Mouse (Mus musculus) forebrain, embryonic 11.5 days (tissue): ENCODE data around the gene Cdx4. TPM values are rescaled to one million over a fixed set of nuclear protein-coding genes. Genes with fewer than 3 reads are reported as not detected.

ENCODE experiments used
- ATAC-seq: fragments of 200-750 bp; cut with Nextera tagmentation; replicated peaks from 2 replicates; pipeline ENCODE4 v1.8.0; 2017; ENCODE audit warnings: moderate TSS enrichment; ENCODE audit not compliant: low FRiP score
- DNase-seq: peaks from one replicate; pipeline ENCODE4 v3.0.0-alpha.2; 2017; ENCODE audit warnings: low spot score
- H3K27ac ChIP-seq: fragments of 300-500 bp; sonication (generic); 2 replicates; pipeline ENCODE4 v1.5.1; 2014; ENCODE audit warnings: low read depth, low read length
- H3K27me3 ChIP-seq: fragments of 300-500 bp; sonication (generic); 2 replicates; pipeline ENCODE4 v1.6.1; 2014; ENCODE audit warnings: mild to moderate bottlenecking, low read length, mixed read lengths; ENCODE audit not compliant: control insufficient read depth, insufficient read depth
- H3K36me3 ChIP-seq: fragments of 300-500 bp; sonication (generic); 2 replicates; pipeline ENCODE4 v1.6.1; 2014; ENCODE audit warnings: mild to moderate bottlenecking, low read length, moderate library complexity, mixed read lengths; ENCODE audit not compliant: control insufficient read depth, insufficient read depth
- H3K4me1 ChIP-seq: fragments of 300-500 bp; sonication (generic); replicated peaks from 2 replicates; pipeline ENCODE4 v1.6.1; 2014; ENCODE audit warnings: low read length, mixed read lengths; ENCODE audit not compliant: control insufficient read depth, insufficient read depth
- H3K4me2 ChIP-seq: fragments of 300-500 bp; sonication (generic); 2 replicates; pipeline ENCODE4 v1.6.1; 2014; ENCODE audit warnings: low read depth, mild to moderate bottlenecking, low read length, moderate library complexity, mixed read lengths; ENCODE audit not compliant: severe bottlenecking
- H3K4me3 ChIP-seq: fragments of 300-500 bp; sonication (generic); 2 replicates; pipeline ENCODE4 v1.5.1; 2014; ENCODE audit warnings: low read depth, low read length
- H3K9ac ChIP-seq: fragments of 300-500 bp; sonication (generic); 2 replicates; pipeline ENCODE4 v1.6.1; 2014; ENCODE audit warnings: low read length
- H3K9me3 ChIP-seq: fragments of 300-500 bp; sonication (generic); 2 replicates; pipeline ENCODE4 v1.6.1; 2016; ENCODE audit warnings: low read length, mixed read lengths; ENCODE audit not compliant: control insufficient read depth
- WGBS: fragments of 180-500 bp; shearing (Covaris S2); extraction: QIAGEN DNeasy Blood & Tissue Kit; methylation state at CpG from one replicate; pipeline ENCODE4 v1.1.7; 2014; 5-methylcytosine and 5-hydroxymethylcytosine counted together
- polyA plus RNA-seq: library from polyadenylated mRNA; unstranded; fragments of >200 nt; fragmentation: Nextera tagmentation; extraction: Ambion mirVana; gene quantifications from 2 replicates; pipeline ENCODE4 v1.2.1, GENCODE M21; 2014

The Cdx4 gene
- polyA plus RNA-seq, 1 experiment from 2014 or later, result not detected

- 85% methylated on average over 6 of the region's 6 CpGs for WGBS
- Histone ChIP-seq H3K9me3 (no peaks in the 10 kb centered on the region), H3K27me3 (peaks cover 15% of the 10 kb centered on the region), H3K36me3 (no peaks in the 10 kb centered on the region), H3K4me2 (no peak overlapping the region), H3K4me1 (no peaks in the 10 kb centered on the region), H3K27ac (no peak overlapping the region), H3K4me3 (no peak overlapping the region), H3K9ac (no peak overlapping the region)
- ATAC-seq (no peak), DNase-seq (no peak)
Measured at GRCm38 (mm10) chrX:103314146-103314545, 7.1 kb upstream of the Cdx4 start.

DNA sequence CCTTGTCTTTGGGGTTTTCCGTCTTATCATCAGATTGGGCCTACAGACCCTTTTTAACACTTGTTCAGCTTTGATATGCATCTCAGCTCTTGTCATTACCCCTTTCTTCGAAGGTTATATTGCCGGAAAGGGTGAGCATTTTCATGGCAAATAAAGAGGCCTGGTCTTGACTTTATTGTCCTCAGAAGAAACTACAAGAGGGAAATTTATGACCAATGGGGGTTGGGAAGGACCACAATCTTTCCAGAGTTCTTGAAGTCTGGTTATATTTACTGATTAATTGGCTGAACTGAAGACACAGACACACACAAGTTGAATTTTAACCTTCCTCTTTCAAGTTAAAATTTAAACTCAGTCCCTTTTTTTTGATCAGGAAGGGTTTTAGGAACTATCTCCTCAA, 4.7 kb downstream of the Cdx4 start:
- Histone ChIP-seq H3K4me3 (no peak overlapping the region), H3K27ac (no peak overlapping the region), H3K9me3 (no peaks in the 10 kb centered on the region), H3K27me3 (peaks cover 46% of the 10 kb centered on the region), H3K36me3 (no peaks in the 10 kb centered on the region), H3K9ac (no peak overlapping the region), H3K4me2 (no peak overlapping the region), H3K4me1 (no peaks in the 10 kb centered on the region)
- ATAC-seq (no peak), DNase-seq (no peak)
- WGBS, result 78% methylated on average over 3 of the region's 3 CpGs

- no peak for DNase-seq
- no peak overlapping the region for H3K4me3 ChIP-seq
- no peak overlapping the region for H3K4me2 ChIP-seq
- H3K9me3 ChIP-seq, result no peaks in the 10 kb centered on the region
- WGBS, result 71% methylated on average over 8 of the region's 8 CpGs
- no peak for ATAC-seq
- H3K4me1 ChIP-seq, result no peaks in the 10 kb centered on the region
- no peak overlapping the region for H3K9ac ChIP-seq
- H3K36me3 ChIP-seq, result no peaks in the 10 kb centered on the region
- H3K27me3 ChIP-seq, result peaks cover 23% of the 10 kb centered on the region
- H3K27ac ChIP-seq, result no peak overlapping the region
Measured at GRCm38 (mm10) chrX:103329386-103329785, 8.2 kb downstream of the Cdx4 start.

GRCm38 (mm10) chrX:103331125-103331858, 10.1 kb downstream of the Cdx4 start:
- Histone ChIP-seq H3K27me3 (peaks cover 22% of the 10 kb centered on the region), H3K4me2 (no peak overlapping the region)

DNA sequence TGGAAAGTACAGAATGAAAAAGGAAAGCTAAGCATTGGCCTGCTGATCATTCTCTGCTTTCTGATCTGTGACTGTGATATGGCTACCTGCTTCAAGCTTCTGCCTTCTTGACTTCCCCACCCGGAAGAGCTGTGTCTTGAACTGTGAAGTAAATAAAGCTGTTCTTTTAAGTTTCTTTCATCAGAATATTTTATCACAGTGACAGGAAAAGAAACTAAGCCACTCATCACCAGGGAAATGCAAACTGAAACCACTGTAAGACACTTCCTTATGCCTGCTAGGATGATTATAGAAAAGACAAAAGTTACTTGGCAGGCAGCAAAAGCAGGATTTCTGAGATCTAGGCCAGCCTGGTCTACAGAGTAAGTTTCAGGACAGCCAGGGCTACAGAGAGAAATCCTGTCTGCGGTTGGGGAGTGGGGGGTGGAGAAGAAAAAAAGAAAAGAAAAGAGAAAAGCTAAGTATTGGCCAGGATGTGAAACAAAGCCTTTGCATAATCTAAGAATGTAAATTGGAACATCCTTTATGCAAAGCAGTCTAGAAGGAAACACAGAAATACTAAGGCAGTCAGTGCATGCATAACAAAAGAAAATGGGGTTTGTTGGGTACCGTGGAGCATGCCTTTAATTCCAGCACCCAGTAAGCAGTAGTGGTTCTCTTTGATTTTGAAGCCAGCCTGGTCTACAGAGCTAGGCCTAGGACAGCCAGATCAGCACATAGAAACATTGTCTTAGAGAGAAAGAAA, 20.3 kb downstream of the Cdx4 start:
- WGBS, result 62% methylated on average over 3 of the region's 3 CpGs
- ATAC-seq, result no peak
- H3K27me3 ChIP-seq, result peaks cover 16% of the 10 kb centered on the region

More at GRCm38 (mm10) chrX:103331125-103331858, 10.1 kb downstream of the Cdx4 start:
- H3K27ac ChIP-seq, result no peak overlapping the region
- H3K4me1 ChIP-seq, result no peaks in the 10 kb centered on the region
- DNase-seq (no peak), ATAC-seq (no peak)
- 81% methylated on average over 5 of the region's 5 CpGs for WGBS
- H3K9me3 ChIP-seq, result no peaks in the 10 kb centered on the region
- H3K9ac ChIP-seq, result no peak overlapping the region
- no peak overlapping the region for H3K4me3 ChIP-seq
- no peaks in the 10 kb centered on the region for H3K36me3 ChIP-seq

GRCm38 (mm10) chrX:103355784-103356183, 34.6 kb downstream of the Cdx4 start:
- Histone ChIP-seq H3K4me1 (no peaks in the 10 kb centered on the region), H3K9ac (no peak overlapping the region), H3K27me3 (peaks cover 30% of the 10 kb centered on the region), H3K9me3 (no peaks in the 10 kb centered on the region), H3K36me3 (no peaks in the 10 kb centered on the region), H3K4me2 (peak overlapping the region; percentile 39; the same call in 1 of the 2 replicates), H3K4me3 (peak overlapping the region; percentile 51), H3K27ac (no peak overlapping the region)
- ATAC-seq (peak; percentile 30; the same call in 1 of the 2 replicates), DNase-seq (no peak)
- 45% methylated on average over 5 of the region's 5 CpGs for WGBS

More for the DNA sequence above, 20.3 kb downstream of the Cdx4 start:
- DNase-seq, result no peak
- no peaks in the 10 kb centered on the region for H3K36me3 ChIP-seq
- no peak overlapping the region for H3K9ac ChIP-seq
- H3K4me1 ChIP-seq, result no peaks in the 10 kb centered on the region
- H3K4me3 ChIP-seq, result no peak overlapping the region
- H3K4me2 ChIP-seq, result no peak overlapping the region
- no peaks in the 10 kb centered on the region for H3K9me3 ChIP-seq
- H3K27ac ChIP-seq, result no peak overlapping the region

GRCm38 (mm10) chrX:103356287-103356686, 35.1 kb downstream of the Cdx4 start, which contains the start of gene Chic1:
Gene Chic1 (plus strand): TSS chrX:103356476.
- H3K27ac ChIP-seq, result no peak within 1 kb of the TSS
- H3K9ac ChIP-seq, result peak within 1 kb of the TSS; percentile 63
- no peaks in the 10 kb centered on the region for H3K36me3 ChIP-seq
- peak; percentile 97 for ATAC-seq
- H3K27me3 ChIP-seq, result peaks cover 30% of the 10 kb centered on the region
- H3K4me2 ChIP-seq, result peak within 1 kb of the TSS; percentile 39
- WGBS, result 17% methylated on average over 34 of the region's 34 CpGs
- H3K4me3 ChIP-seq, result peak within 1 kb of the TSS; percentile 51
- H3K9me3 ChIP-seq, result no peaks in the 10 kb centered on the region
- DNase-seq, result peak; percentile 91
- H3K4me1 ChIP-seq, result no peaks in the 10 kb centered on the region

- Histone ChIP-seq H3K9ac (peak overlapping the region; percentile 63), H3K4me3 (peak overlapping the region; percentile 51), H3K27ac (no peak overlapping the region), H3K27me3 (peaks cover 33% of the 10 kb centered on the region), H3K4me2 (peak overlapping the region; percentile 39), H3K9me3 (no peaks in the 10 kb centered on the region), H3K36me3 (no peaks in the 10 kb centered on the region), H3K4me1 (no peaks in the 10 kb centered on the region)
- no peak for DNase-seq
- 6% methylated on average over 24 of the region's 24 CpGs for WGBS
- peak; percentile 84 for ATAC-seq
Measured at GRCm38 (mm10) chrX:103356761-103357236, 35.6 kb downstream of the Cdx4 start.
